Mouse (Mus musculus) embryo, embryonic 10 days (tissue): ENCODE measurements at regions not wholly inside any gene's neighbourhood (a gene's known extent, or its start where the extent isn't known, plus 50 kb on each side); places are given as distances from the start of the nearest gene placed in this dataset.
A peak's percentile ranks its signal among the peaks of the same experiment; 100 is the strongest.

ENCODE experiments used
- DNase-seq: peaks from one replicate; pipeline ENCODE4 v3.0.0-alpha.2; 2015; ENCODE audit warnings: low spot score

- DNase-seq, result no peak
Observed at GRCm38 (mm10) chr12:12627597-12627996, 314.1 kb downstream of the Mycn start.

- no peak for DNase-seq
Observed at GRCm38 (mm10) chr12:12625788-12626187, 315.9 kb downstream of the Mycn start.

- DNase-seq, result peak; percentile 98
Observed at GRCm38 (mm10) chr12:12622712-12623292, 318.9 kb downstream of the Mycn start.

GRCm38 (mm10) chr12:12621506-12621905 is 320.2 kb downstream of the Mycn start:
- DNase-seq, result no peak

GRCm38 (mm10) chr12:12620316-12620715 is 321.4 kb downstream of the Mycn start:
- DNase-seq, result no peak

- DNase-seq, result no peak
Observed at GRCm38 (mm10) chr12:12619431-12619830, 322.3 kb downstream of the Mycn start.

GRCm38 (mm10) chr12:12612520-12612919 is 329.2 kb downstream of the Mycn start:
- DNase-seq, result no peak

- DNase-seq, result no peak
Observed at GRCm38 (mm10) chr12:12610861-12611260, 330.9 kb downstream of the Mycn start.

GRCm38 (mm10) chr12:12607995-12608394 is 333.7 kb downstream of the Mycn start:
- DNase-seq, result no peak

GRCm38 (mm10) chr12:12606911-12607310 is 334.8 kb downstream of the Mycn start:
- no peak for DNase-seq

GRCm38 (mm10) chr12:12605495-12605894 is 336.2 kb downstream of the Mycn start:
- DNase-seq, result no peak

GRCm38 (mm10) chr12:12601362-12601761 is 339.4 kb downstream of the Fam49a start:
- DNase-seq, result no peak

- no peak for DNase-seq
Observed at GRCm38 (mm10) chr12:12595399-12595798, 333.5 kb downstream of the Fam49a start.

GRCm38 (mm10) chr12:12594567-12594966 is 332.6 kb downstream of the Fam49a start:
- no peak for DNase-seq

- DNase-seq, result no peak
Observed at GRCm38 (mm10) chr12:12593343-12593742, 331.4 kb downstream of the Fam49a start.

- DNase-seq, result peak; percentile 50
Observed at GRCm38 (mm10) chr12:12590753-12591291, 328.9 kb downstream of the Fam49a start.

- peak; percentile 51 for DNase-seq
Observed at GRCm38 (mm10) chr12:12588771-12589370, 326.9 kb downstream of the Fam49a start.

GRCm38 (mm10) chr12:12586436-12586835 is 324.5 kb downstream of the Fam49a start:
- DNase-seq, result peak; percentile 39

- peak; percentile 76 for DNase-seq
Observed at GRCm38 (mm10) chr12:12581271-12582186, 319.6 kb downstream of the Fam49a start.

- peak; percentile 37 for DNase-seq
Observed at GRCm38 (mm10) chr12:12580763-12581178, 318.8 kb downstream of the Fam49a start.

GRCm38 (mm10) chr12:12578278-12578677 is 316.3 kb downstream of the Fam49a start:
- no peak for DNase-seq

- no peak for DNase-seq
Observed at GRCm38 (mm10) chr12:12570563-12571251, 308.8 kb downstream of the Fam49a start.
